Mouse (Mus musculus) testis, adult 2 months (tissue): ENCODE data around the gene Gm10681.
"Not testable (repeated sequence)": the region's sequence is repeated elsewhere in the genome, so short reads cannot be mapped to it uniquely, and the experiment has no call there.

ENCODE experiments used
- CTCF ChIP-seq: fragments of 200-500 bp; IDR thresholded peaks from 2 replicates; pipeline ENCODE4 v1.5.1; 2012; ENCODE audit warnings: low read depth, mild to moderate bottlenecking, inconsistent platforms, low read length, moderate library complexity; ENCODE audit not compliant: control insufficient read depth, insufficient read depth, insufficient replicate concordance
- POLR2A ChIP-seq: fragments of 200-500 bp; IDR thresholded peaks from 2 replicates; pipeline ENCODE4 v1.6.1; 2012; ENCODE audit warnings: low read depth, mild to moderate bottlenecking, inconsistent platforms, low read length, moderate library complexity; ENCODE audit not compliant: control insufficient read depth

DNA sequence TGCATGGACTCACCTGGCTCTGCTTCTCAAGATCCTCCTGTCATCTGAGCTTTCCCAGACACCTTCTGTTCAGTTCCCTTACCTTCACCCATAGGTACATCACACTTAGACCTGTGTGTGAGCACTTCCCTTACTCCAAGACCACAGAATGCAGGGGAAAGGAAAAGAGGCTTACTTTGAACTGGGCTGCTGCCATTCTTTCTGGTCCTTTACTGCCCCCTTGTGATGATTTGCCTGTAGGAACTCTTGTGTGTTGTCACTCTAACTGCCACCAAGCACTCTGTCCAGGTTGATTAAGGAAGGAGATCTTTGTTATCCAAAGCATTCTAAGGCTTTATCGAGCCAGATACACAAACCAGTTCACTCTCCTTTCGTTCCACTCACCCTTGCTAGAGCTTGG lies 27.6 kb upstream of the Gm10681 start:
- TF ChIP-seq CTCF, POLR2A: not testable (repeated sequence)
